Mouse (Mus musculus) megakaryocyte-erythroid progenitor cell, adult 5-6 weeks (primary cell): ENCODE measurements around the gene Atf4. TPM values are rescaled to one million over a fixed set of nuclear protein-coding genes. Genes with fewer than 3 reads are reported as not detected.
A peak's percentile ranks its signal among the peaks of the same experiment; 100 is the strongest.

Source experiments
- ATAC-seq: replicated peaks from 2 replicates; pipeline ENCODE4 v1.8.0; 2016; ENCODE audit warnings: mild to moderate bottlenecking, inconsistent platforms; ENCODE audit not compliant: severe bottlenecking, poor library complexity, low FRiP score, low TSS enrichment
- total RNA-seq, 2 experiments: library from RNA; stranded (forward) in 1 of 2; stranded (reverse) in 1 of 2; fragments of 200-1000, 215-1000 nt in 1 of 2; fragments of >200 nt in 1 of 2; fragmentation: Nextera tagmentation in 1 of 2; gene quantifications; 2 replicates each; pipeline ENCODE4 v1.2.3; 2014 to 2017

The Atf4 gene
- total RNA-seq, 2 experiments from 2014 or later: 192 to 318 TPM

DNA sequence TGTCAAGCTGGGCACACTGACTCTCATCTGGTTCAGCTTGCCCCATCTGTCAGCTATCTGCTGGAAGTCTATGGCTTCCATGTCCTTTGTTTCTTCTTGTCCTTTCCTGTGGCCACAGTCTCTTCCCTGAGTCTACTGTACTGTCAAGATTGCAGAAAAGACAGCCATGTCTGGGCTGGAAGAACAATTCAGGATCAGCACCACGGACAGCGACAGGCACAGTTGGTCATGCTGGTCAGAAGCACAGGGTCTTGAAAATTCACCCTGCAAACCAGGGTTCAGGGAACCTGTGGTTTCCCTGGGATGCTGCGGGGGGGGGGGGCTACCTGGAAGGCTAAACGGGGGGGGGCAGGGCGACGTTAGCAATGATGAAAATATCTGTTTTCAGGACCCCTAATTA lies 22.6 kb downstream of the Atf4 start:
- no peak for ATAC-seq

DNA sequence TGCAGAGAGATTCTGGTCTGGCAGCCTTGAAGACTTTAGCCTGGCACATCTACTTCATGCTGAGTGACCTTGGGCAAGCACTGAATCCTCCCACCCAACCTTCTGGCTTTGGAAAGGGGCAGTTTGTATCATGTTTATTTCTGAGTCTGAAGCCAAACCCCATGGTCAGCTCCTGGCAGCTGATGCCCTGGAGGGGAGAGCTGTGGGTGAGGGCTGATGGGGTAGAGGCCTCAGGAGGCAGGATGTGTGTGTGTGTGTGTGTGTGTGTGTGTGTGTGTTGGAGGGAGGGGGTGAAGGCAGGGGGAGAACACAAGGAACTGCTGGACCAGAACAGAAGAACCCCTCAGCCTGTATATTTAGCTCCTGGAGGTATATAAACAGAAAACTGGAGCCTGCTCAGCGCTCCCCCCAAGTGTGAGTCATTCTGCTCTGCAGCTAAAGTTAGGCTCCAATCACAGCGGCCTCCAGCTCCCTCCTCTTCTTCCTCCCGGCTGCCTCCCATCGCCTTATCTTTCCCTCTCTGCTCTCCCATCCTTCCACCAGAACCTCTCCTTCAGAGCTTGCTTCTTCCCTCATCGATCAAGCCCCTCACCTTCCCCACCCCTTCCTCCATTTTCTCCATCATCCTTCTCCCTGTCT lies 23.3 kb downstream of the Atf4 start:
- ATAC-seq: no peak

DNA sequence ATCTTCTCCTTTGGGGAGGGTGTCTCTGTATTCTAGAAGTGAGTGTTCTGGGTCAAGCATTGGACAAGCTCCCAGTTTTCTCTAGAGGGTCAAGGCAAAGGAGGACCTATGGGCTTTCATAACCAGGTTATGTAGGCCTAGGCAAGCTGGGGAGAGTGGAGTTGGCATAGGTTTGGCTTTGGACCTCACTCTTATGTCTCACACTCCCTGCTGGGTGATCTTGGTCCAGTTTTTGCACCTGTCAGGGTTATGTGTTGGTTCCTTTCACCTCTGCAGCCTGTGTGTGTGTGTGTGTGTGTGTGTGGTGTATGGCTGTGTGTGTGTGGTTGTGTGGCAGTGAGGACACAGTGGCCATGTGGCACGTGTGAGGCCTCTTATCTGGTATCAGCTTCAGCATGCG lies 24.1 kb downstream of the Atf4 start:
- no peak for ATAC-seq

DNA sequence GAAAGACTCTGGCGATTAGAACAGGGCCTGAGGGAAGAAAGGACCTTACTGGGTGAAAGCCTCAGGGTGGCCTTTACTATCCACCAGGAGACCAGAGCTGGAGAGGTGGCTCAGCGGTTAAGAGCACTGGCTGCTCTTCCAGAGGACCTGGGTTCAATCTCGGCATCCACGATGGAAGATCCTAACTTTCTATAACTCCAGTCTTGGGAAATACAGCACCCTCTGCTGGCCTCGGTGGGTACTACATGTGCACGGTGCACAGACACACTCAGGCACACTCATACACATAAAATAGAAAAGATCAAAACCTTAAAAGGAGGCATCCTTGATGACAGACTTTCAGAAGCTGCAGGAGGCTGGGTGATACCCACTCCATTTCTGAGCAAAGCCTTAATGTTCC lies 25.7 kb downstream of the Atf4 start:
- no peak for ATAC-seq

DNA sequence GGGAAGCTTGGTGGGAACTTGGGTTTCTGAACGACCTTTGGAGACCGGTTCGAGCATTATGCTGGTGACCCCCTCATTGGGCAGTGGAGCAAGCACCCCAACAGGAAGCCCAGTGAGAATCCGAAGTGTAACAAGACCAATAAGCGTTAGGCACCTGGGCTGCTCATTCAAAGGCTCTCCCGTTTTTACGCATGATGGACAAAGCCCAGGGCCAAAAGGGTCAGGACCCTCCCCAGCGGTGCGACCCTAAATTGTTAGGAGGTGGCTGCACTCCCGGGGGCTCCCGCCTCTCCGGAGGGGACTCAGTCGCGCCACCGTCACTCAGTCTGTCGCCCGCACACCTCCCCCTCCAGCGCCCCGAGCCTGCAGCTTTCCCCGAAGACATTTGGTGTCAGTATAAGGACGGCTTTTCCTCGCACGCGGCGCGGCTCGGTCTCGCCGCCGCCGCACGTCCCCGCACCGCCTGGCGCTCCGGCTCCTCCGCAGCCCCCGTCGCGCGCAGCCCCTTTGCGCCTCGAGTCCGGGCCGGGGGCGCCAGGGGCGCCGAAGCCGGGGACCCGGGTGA lies 31.9 kb downstream of the Atf4 start, which contains the start of gene Cacna1i:
Gene Cacna1i (plus strand): TSS at position 388 of the 565 bp plus-strand sequence.
- no peak for ATAC-seq

DNA sequence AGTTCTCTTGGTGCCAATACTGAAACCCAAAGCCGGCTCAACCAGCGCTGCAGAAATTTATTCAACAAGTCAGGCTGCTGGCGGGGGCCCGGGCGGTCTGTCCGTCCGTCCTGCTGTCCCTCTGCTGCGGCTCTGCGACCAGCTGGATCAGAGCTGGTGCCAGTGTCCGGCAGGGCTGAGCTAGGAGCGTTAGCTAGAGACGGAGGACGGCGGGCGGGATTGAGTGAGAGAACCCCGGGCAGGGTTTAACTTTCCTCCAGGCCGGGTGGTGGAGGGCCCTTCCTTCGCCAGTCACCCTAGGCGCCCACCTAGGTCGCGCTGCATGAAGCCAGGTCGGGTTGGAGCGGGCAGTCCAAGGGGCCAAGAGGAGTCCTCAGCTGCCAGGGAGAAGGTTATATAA lies 33.1 kb downstream of the Atf4 start:
- ATAC-seq: no peak

DNA sequence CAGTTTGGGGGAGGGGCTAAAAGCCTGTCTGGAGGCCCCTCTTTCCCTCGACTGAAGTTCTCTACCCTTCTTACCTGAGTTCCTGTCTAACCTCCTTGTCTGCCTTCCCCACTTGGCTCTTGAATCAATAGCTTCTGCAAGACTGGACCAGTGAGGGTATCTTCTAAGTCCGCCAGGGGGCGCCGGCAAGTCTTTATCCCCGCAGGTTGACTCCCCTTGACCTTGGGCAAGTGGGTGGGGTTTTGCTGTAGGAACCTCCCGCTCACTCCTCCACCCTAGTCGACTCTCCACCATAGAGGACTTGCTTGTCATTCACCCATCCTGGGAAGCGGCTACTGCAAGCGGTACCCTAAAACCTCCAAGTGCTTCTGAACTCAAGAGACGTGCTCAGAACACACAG lies 34.5 kb downstream of the Atf4 start:
- ATAC-seq: peak; percentile 81

GRCm38 (mm10) chr15:80297146-80297545 lies 42.2 kb downstream of the Atf4 start:
- no peak for ATAC-seq

- no peak for ATAC-seq
Observed at GRCm38 (mm10) chr15:80303779-80304178, 48.8 kb downstream of the Atf4 start.

GRCm38 (mm10) chr15:80304188-80304587 lies 49.2 kb downstream of the Atf4 start:
- ATAC-seq: no peak

GRCm38 (mm10) chr15:80306146-80306545 lies 51.2 kb downstream of the Atf4 start:
- ATAC-seq: no peak

Other genes with a start within 250 kb of the Atf4 start
- 0.39 and 0.99 TPM in 2 replicates for gene Pdgfb, start 240.2 kb upstream of the Atf4 start, total RNA-seq (2014; fragmentation: Nextera tagmentation)
- gene Pdgfb, start 240.2 kb upstream of the Atf4 start, total RNA-seq (2017): 0.11 TPM in 1 of 2 replicates, not detected in the other
- 12.7 and 18.1 TPM in 2 replicates for gene Syngr1, start 163.8 kb upstream of the Atf4 start, total RNA-seq (2014; fragmentation: Nextera tagmentation)
- gene Syngr1, start 163.8 kb upstream of the Atf4 start, total RNA-seq (2017): 5.9 and 7.0 TPM in 2 replicates
- 2,690 and 2,775 TPM in 2 replicates for gene Rpl3, start 163.3 kb upstream of the Atf4 start, total RNA-seq (2014; fragmentation: Nextera tagmentation)
- 3,160 and 3,275 TPM in 2 replicates for gene Rpl3, start 163.3 kb upstream of the Atf4 start, total RNA-seq (2017)
- gene Tab1, start 122.1 kb upstream of the Atf4 start, total RNA-seq (2014; fragmentation: Nextera tagmentation): 34.4 and 68.3 TPM in 2 replicates
- 13.8 and 20.4 TPM in 2 replicates for gene Tab1, start 122.1 kb upstream of the Atf4 start, total RNA-seq (2017)
- gene Mgat3, start 81.5 kb upstream of the Atf4 start, total RNA-seq (2014; fragmentation: Nextera tagmentation): not detected in 2 replicates
- gene Mgat3, start 81.5 kb upstream of the Atf4 start, total RNA-seq (2017): not detected in 2 replicates
- 29.0 and 36.7 TPM in 2 replicates for gene Mief1, start 21.2 kb upstream of the Atf4 start, total RNA-seq (2014; fragmentation: Nextera tagmentation)
- gene Mief1, start 21.2 kb upstream of the Atf4 start, total RNA-seq (2017): 21.2 and 25.8 TPM in 2 replicates
- 5.6 and 6.5 TPM in 2 replicates for gene AC140267.1, start 19.3 kb upstream of the Atf4 start, total RNA-seq (2014; fragmentation: Nextera tagmentation)
- gene AC140267.1, start 19.3 kb upstream of the Atf4 start, total RNA-seq (2017): not detected in 2 replicates
- gene Rps19bp1, start 9.1 kb downstream of the Atf4 start, total RNA-seq (2014; fragmentation: Nextera tagmentation): 51.6 and 54.4 TPM in 2 replicates
- 28.7 and 36.3 TPM in 2 replicates for gene Rps19bp1, start 9.1 kb downstream of the Atf4 start, total RNA-seq (2017)
- gene Cacna1i, start 32.1 kb downstream of the Atf4 start, total RNA-seq (2014; fragmentation: Nextera tagmentation): not detected in 2 replicates
- gene Cacna1i, start 32.1 kb downstream of the Atf4 start, total RNA-seq (2017): not detected in 2 replicates